Mouse (Mus musculus): ENCODE measurements at regions not wholly inside any gene's neighbourhood (a gene's known extent, or its start where the extent isn't known, plus 50 kb on each side); places are given as distances from the start of the nearest gene placed in this dataset.
A peak's percentile ranks its signal among the peaks of the same experiment; 100 is the strongest.

DNA sequence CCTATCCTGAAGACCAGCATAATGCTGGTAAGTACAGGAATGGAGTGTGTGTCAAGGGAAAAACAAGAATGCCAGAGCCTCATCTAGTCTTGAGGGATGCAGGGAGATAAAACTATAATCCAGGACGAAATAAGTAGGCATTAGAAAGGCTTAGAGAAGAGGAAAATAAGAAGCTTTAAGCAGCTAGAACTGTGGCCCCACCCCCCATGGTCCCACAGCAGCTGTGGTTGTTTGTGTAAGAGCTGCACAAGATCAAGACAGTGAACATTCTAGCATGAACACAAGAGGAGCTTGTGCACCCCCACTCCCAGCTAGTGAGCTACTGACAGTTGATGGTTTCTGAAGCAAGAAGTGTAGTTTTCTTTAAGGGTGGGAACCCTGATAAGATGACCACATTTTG, 315.9 kb downstream of the Tmem135 start:
- no peak for ATAC-seq

GRCm38 (mm10) chr7:89086348-89086747, 317.7 kb downstream of the Tmem135 start:
- peak; percentile 48 for ATAC-seq

- ATAC-seq = peak; percentile 81
Measured at GRCm38 (mm10) chr7:89073939-89074690, 329.9 kb downstream of the Tmem135 start.

DNA sequence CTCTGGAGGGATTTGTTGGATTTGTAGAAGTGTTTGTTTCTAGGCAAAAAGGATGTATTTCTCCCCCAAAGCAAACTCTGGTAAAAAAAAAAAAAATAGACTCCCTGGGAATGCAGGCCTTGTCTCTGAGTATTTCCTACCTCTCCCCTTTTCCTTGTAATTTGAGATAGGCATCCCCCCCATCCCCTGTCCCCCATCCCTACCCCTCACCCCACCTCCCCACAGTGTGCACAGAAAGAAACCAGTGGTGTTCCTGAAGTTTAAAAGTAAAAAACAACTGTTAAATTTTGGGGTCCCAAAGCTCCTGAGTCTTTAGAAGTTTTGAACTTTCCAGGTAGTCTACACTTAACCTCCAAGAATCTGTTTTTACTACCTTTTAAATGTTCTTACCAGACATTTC, 334.0 kb downstream of the Tmem135 start:
- no peak for ATAC-seq

- ATAC-seq = no peak
Measured at GRCm38 (mm10) chr7:89064462-89064861, 339.6 kb downstream of the Tmem135 start.

- ATAC-seq = no peak
Measured at GRCm38 (mm10) chr7:89063630-89064029, 340.4 kb downstream of the Tmem135 start.

- no peak for ATAC-seq
Measured at GRCm38 (mm10) chr7:89054494-89054893, 349.5 kb downstream of the Tmem135 start.

- ATAC-seq = no peak
Measured at GRCm38 (mm10) chr7:89051240-89051639, 352.8 kb downstream of the Tmem135 start.

- no peak for ATAC-seq
Measured at GRCm38 (mm10) chr7:89046405-89047217, 357.4 kb downstream of the Tmem135 start.

DNA sequence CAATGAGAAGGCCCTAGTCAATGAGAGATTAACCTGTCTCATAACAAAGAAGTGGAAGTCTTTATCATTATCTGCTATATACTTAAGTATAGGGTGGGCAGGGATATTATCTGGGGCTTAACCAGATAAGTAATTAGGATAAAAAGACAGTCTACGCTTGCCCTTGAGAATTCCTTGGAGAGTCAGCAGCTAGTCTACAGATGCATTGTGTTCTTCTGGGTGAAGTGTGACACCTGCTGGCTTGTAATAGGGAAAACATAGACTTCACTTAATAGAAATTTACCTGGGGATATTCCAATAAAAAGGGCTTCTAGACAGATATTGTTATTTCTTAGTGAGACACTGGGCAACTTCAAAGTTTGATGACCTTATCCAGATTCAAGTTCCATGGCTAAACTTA, 361.0 kb downstream of the Tmem135 start:
- no peak for ATAC-seq

DNA sequence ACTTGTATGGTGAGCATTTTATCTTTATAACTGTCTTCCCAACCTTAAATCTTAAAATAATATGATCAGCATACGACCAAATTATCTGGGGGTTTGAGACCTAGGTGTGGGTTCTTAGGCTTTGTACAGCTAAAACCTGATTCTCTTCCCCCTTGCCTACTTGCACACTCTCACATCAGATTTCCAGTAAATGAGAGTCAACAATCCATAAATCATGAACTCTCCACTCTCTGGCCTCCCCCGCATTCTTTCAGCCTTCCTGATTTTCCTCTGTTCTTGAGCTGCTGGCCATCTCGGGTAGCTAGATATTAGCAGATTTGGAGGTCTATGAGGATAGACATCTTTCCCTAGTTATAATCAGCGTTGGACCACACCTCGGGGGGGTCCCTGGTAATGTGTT, 362.7 kb downstream of the Tmem135 start:
- no peak for ATAC-seq

- no peak for ATAC-seq
Measured at GRCm38 (mm10) chr7:89040139-89040538, 363.9 kb downstream of the Tmem135 start.

DNA sequence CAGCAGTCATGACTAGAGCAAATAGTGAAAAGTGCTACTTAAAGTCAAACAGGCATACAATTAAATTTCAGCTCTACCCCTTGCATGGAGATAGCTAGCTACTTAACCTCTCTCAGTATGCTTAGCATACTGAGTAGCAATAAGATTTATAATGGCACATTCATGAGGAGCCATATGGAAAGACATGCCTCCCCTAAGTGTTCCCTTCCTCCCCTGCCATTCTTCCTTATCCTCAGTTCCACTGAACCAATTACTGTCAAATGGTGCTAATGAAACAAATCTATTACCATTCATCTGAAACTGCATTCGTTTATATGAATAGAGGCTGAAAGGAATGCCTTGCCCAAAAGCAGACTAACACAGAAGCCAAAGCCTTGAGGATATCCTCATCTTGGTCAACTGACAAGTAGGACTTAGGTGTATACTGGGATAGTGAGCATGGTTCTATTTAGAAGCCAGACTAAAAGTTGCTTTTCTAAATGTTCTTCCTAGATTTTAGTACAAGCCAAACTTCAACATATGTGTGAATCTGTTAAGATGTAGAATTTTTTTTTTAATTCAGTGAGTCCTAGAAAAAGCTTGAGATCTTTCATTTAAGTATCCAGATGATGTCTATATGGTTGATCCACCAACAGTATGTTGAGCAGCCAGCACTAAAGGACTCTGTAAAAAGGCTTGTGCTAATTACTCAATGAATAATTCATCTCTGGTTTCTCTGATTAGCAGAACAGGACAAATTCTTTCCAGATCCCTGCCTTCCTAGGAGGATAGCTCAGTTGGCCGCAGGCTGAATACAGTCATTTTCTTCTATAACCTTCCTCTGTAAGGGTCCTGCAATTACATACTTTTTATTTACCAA, 368.7 kb downstream of the Tmem135 start:
- ATAC-seq = no peak

DNA sequence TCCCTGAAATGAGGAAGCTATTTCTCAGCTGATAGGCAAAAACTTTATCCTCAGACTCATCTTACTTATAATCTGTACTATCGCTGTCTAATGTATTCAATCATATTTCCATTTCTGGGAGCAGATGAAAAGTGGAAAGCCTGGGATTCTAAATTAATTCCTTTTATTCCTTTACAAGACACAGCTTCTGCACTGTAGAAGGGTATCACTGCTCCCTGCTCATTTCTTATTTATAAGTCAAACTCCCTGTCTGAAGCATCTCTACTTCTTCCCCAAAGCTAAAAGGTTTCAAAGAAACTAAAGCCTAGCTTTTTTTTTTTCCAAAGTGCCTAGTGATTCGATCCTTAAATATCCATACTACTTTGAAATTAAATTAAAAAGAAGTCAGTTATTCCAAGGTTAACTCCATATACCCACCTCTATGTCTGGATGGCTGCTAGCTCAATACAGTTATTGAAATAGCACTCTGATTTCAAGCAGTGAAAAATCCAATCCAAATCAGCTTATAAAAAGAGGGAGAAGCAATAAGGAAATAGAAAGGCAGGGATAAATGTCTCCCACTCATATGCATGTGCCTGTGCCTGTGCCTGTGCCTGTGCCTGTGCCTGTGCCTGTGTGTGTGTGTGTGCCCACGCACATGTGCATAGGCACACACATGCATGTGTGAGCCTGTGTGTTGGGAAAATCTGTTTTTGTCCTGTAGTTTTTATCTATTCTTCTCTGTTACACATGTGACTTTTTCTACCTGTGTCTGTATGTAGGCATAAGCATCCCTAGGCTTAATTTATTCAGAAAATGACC, 380.6 kb downstream of the Tmem135 start:
- no peak for ATAC-seq

GRCm38 (mm10) chr7:88998815-88999392, 405.1 kb downstream of the Tmem135 start:
- no peak for ATAC-seq

DNA sequence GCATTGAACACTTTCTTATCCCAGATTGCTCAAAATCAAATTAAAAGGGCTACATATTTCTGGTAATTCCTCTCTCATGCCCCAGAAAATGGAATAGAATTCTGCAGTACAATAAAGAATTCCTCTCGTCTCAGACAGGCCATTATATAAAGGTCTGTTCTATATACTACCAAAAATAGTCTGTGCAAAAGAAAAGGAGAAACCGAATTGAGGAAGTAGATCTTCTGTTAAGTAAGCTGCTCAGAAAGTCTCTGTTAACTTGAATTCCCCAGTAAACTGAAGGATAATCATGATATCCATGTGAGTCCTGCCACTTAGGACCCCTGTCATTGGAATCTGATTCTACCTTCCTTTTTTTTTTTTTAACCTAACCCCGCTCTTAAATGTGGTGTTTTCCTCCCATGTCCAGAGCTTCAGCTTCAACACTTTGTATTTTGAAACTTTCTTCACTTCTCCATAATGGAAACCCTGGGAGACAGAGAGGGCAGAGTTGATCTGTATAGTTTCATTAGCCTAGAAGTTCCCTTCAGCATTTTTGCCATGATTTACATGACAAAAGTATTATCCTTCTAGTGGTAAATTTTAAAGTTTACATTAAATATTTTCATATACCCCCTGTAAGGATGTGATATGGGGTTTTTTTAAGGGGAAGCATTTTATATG, 406.1 kb downstream of the Tmem135 start:
- ATAC-seq = no peak

DNA sequence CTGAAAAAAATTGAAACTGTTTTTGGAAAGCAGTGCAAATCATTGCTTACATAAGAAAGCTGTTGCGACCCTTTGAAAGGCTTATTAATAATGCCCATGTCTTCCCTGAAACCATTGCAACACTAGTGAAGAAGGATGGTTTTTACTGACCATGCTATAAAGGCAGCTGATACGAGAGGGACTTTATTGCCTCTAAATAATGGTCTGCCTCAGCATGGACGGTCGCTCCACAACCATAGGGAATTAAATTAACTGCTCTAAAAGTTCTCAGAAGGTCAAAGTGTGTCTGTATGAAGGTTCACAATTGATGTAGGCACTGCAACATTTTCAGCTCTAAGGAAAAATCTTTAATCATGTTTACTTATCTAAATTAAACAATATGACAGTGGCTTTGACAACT, 429.6 kb downstream of the Tmem135 start:
- no peak for ATAC-seq

GRCm38 (mm10) chr7:88960841-88961240, 443.2 kb downstream of the Tmem135 start:
- ATAC-seq = no peak

DNA sequence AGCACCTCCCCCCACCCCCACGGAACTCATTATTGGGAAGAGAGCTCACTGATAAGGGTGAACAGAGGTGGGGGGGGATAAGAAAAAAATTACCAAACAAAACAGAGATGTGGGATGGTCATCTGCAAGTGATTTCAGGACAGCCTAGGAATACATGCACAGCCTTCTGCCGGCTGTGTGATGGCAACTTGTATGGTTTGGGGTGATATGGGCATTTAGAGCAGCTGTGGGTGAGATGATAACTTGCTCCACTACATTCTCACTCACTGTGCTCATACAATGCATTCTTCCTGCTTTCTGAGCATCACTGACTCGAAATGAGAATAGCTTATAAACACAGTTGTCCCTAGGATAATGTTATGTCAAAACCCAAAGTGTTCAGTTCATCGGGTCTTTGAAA, 443.8 kb downstream of the Tmem135 start:
- ATAC-seq = no peak

- no peak for ATAC-seq
Measured at GRCm38 (mm10) chr7:88959332-88960124, 444.5 kb downstream of the Tmem135 start.
